Mouse (Mus musculus) midbrain, embryonic 11.5 days (tissue): ENCODE data around the gene L3mbtl4. TPM values are rescaled to one million over a fixed set of nuclear protein-coding genes. Genes with fewer than 3 reads are reported as not detected.

Experiments used
- ATAC-seq: fragments of 200-750 bp; cut with Nextera tagmentation; 2 replicates; pipeline ENCODE4 v1.8.0; 2017; ENCODE audit warnings: moderate TSS enrichment, moderate library complexity; ENCODE audit not compliant: low FRiP score
- DNase-seq: peaks from one replicate; pipeline ENCODE4 v3.0.0; 2015; ENCODE audit warnings: low spot score; ENCODE audit errors: missing footprints
- H3K27ac ChIP-seq: fragments of 300-500 bp; sonication (generic); 2 replicates; pipeline ENCODE4 v1.5.1; 2014; ENCODE audit warnings: low read depth, low read length
- H3K27me3 ChIP-seq: fragments of 300-500 bp; sonication (generic); 2 replicates; pipeline ENCODE4 v1.6.1; 2014; ENCODE audit warnings: mild to moderate bottlenecking, low read length, moderate library complexity, mixed read lengths; ENCODE audit not compliant: control insufficient read depth, insufficient read depth
- H3K36me3 ChIP-seq: fragments of 300-500 bp; sonication (generic); 2 replicates; pipeline ENCODE4 v1.6.1; 2014; ENCODE audit warnings: mild to moderate bottlenecking, low read length, moderate library complexity, mixed read lengths; ENCODE audit not compliant: control insufficient read depth, insufficient read depth
- H3K4me1 ChIP-seq: fragments of 300-500 bp; sonication (generic); 2 replicates; pipeline ENCODE4 v1.6.1; 2014; ENCODE audit warnings: low read length; ENCODE audit not compliant: control insufficient read depth, insufficient read depth
- H3K4me2 ChIP-seq: fragments of 300-500 bp; sonication (generic); 2 replicates; pipeline ENCODE4 v1.6.1; 2014; ENCODE audit warnings: mild to moderate bottlenecking, moderate library complexity
- H3K4me3 ChIP-seq: fragments of 300-500 bp; sonication (generic); 2 replicates; pipeline ENCODE4 v1.5.1; 2014; ENCODE audit warnings: low read depth, low read length
- H3K9ac ChIP-seq: fragments of 300-500 bp; sonication (generic); 2 replicates; pipeline ENCODE4 v1.6.1; 2014; ENCODE audit warnings: low read length
- H3K9me3 ChIP-seq: fragments of 300-500 bp; sonication (generic); 2 replicates; pipeline ENCODE4 v1.6.1; 2016; ENCODE audit warnings: low read length; ENCODE audit not compliant: control insufficient read depth
- whole genome bisulfite sequencing: fragments of 180-500 bp; shearing (Covaris S2); extraction: QIAGEN DNeasy Blood & Tissue Kit; methylation state at CpG from one replicate; pipeline ENCODE4 v1.1.7; 2014; 5-methylcytosine and 5-hydroxymethylcytosine counted together
- polyA plus RNA-seq: library from polyadenylated mRNA; unstranded; fragments of >200 nt; fragmentation: Nextera tagmentation; extraction: Ambion mirVana; gene quantifications from 2 replicates; pipeline ENCODE4 v1.2.1, GENCODE M21; 2014

L3mbtl4 gene
- polyA plus RNA-seq, 1 experiment from 2014 or later, result 0.11 TPM

GRCm38 (mm10) chr17:68585195-68585594 lies 311.6 kb downstream of the L3mbtl4 start:
- Histone ChIP-seq H3K27ac (no peak overlapping the region), H3K4me2 (no peak overlapping the region), H3K4me1 (no peaks in the 10 kb centered on the region), H3K9ac (no peak overlapping the region), H3K4me3 (no peak overlapping the region), H3K36me3 (no peaks in the 10 kb centered on the region), H3K9me3 (no peaks in the 10 kb centered on the region), H3K27me3 (no peaks in the 10 kb centered on the region)
- DNase-seq, result no peak
- WGBS, result 78% methylated on average over 3 of the region's 3 CpGs
- ATAC-seq, result no peak

GRCm38 (mm10) chr17:68591619-68592018 lies 318.0 kb downstream of the L3mbtl4 start:
- WGBS, result 81% methylated on average over 4 of the region's 4 CpGs

GRCm38 (mm10) chr17:68602744-68603143 lies 329.1 kb downstream of the L3mbtl4 start:
- 81% methylated on average over 4 of the region's 4 CpGs for WGBS
- H3K4me1 ChIP-seq, result no peaks in the 10 kb centered on the region
- DNase-seq (no peak), ATAC-seq (no peak)
- no peaks in the 10 kb centered on the region for H3K27me3 ChIP-seq
- H3K9me3 ChIP-seq, result no peaks in the 10 kb centered on the region
- no peak overlapping the region for H3K27ac ChIP-seq
- no peaks in the 10 kb centered on the region for H3K36me3 ChIP-seq
- H3K9ac ChIP-seq, result no peak overlapping the region
- H3K4me2 ChIP-seq, result no peak overlapping the region
- H3K4me3 ChIP-seq, result no peak overlapping the region

More at GRCm38 (mm10) chr17:68591619-68592018, 318.0 kb downstream of the L3mbtl4 start:
- Histone ChIP-seq H3K4me2 (no peak overlapping the region), H3K36me3 (no peaks in the 10 kb centered on the region), H3K27me3 (no peaks in the 10 kb centered on the region), H3K27ac (no peak overlapping the region), H3K4me3 (no peak overlapping the region), H3K9ac (no peak overlapping the region), H3K4me1 (no peaks in the 10 kb centered on the region), H3K9me3 (no peaks in the 10 kb centered on the region)
- ATAC-seq (no peak), DNase-seq (no peak)

GRCm38 (mm10) chr17:68607691-68608090 lies 334.1 kb downstream of the L3mbtl4 start:
- H3K27me3 ChIP-seq, result no peaks in the 10 kb centered on the region
- no peak overlapping the region for H3K27ac ChIP-seq
- no peaks in the 10 kb centered on the region for H3K36me3 ChIP-seq
- H3K4me3 ChIP-seq, result no peak overlapping the region
- no peaks in the 10 kb centered on the region for H3K4me1 ChIP-seq
- H3K4me2 ChIP-seq, result no peak overlapping the region
- ATAC-seq (no peak), DNase-seq (no peak)
- H3K9me3 ChIP-seq, result no peaks in the 10 kb centered on the region
- H3K9ac ChIP-seq, result no peak overlapping the region
- WGBS, result 54% methylated on average over 6 of the region's 6 CpGs

- no peak overlapping the region for H3K4me3 ChIP-seq
- H3K27ac ChIP-seq, result no peak overlapping the region
- H3K9me3 ChIP-seq, result no peaks in the 10 kb centered on the region
- H3K36me3 ChIP-seq, result no peaks in the 10 kb centered on the region
- H3K4me1 ChIP-seq, result no peaks in the 10 kb centered on the region
- no peak overlapping the region for H3K9ac ChIP-seq
- no peak for ATAC-seq
- DNase-seq, result no peak
- no peaks in the 10 kb centered on the region for H3K27me3 ChIP-seq
- 89% methylated on average over 6 of the region's 6 CpGs for WGBS
- no peak overlapping the region for H3K4me2 ChIP-seq
Observed at GRCm38 (mm10) chr17:68611247-68611646, 337.6 kb downstream of the L3mbtl4 start.

- Histone ChIP-seq H3K27me3 (no peaks in the 10 kb centered on the region), H3K36me3 (no peaks in the 10 kb centered on the region), H3K4me1 (no peaks in the 10 kb centered on the region), H3K4me3 (no peak overlapping the region), H3K9me3 (no peaks in the 10 kb centered on the region), H3K27ac (no peak overlapping the region), H3K4me2 (no peak overlapping the region), H3K9ac (no peak overlapping the region)
- WGBS, result 88% methylated on average over 4 of the region's 4 CpGs
- DNase-seq, result no peak
- no peak for ATAC-seq
Observed at GRCm38 (mm10) chr17:68625281-68625680, 351.7 kb downstream of the L3mbtl4 start.

GRCm38 (mm10) chr17:68629631-68630426 lies 356.2 kb downstream of the L3mbtl4 start:
- no peaks in the 10 kb centered on the region for H3K4me1 ChIP-seq
- no peak overlapping the region for H3K27ac ChIP-seq
- H3K4me2 ChIP-seq, result no peak overlapping the region
- 79% methylated on average over 7 of the region's 7 CpGs for WGBS
- H3K4me3 ChIP-seq, result no peak overlapping the region
- DNase-seq, result no peak
- H3K36me3 ChIP-seq, result no peaks in the 10 kb centered on the region
- H3K9me3 ChIP-seq, result no peaks in the 10 kb centered on the region
- no peak overlapping the region for H3K9ac ChIP-seq
- ATAC-seq, result no peak
- H3K27me3 ChIP-seq, result no peaks in the 10 kb centered on the region

GRCm38 (mm10) chr17:68631396-68631795 lies 357.8 kb downstream of the L3mbtl4 start:
- Histone ChIP-seq H3K9ac (no peak overlapping the region), H3K27ac (no peak overlapping the region), H3K27me3 (no peaks in the 10 kb centered on the region), H3K36me3 (no peaks in the 10 kb centered on the region), H3K4me3 (no peak overlapping the region), H3K4me2 (no peak overlapping the region), H3K4me1 (no peaks in the 10 kb centered on the region), H3K9me3 (no peaks in the 10 kb centered on the region)
- 84% methylated on average over 8 of the region's 8 CpGs for WGBS
- no peak for ATAC-seq
- no peak for DNase-seq

GRCm38 (mm10) chr17:68640187-68640586 lies 366.6 kb downstream of the L3mbtl4 start:
- no peak overlapping the region for H3K4me2 ChIP-seq
- H3K9ac ChIP-seq, result no peak overlapping the region
- H3K9me3 ChIP-seq, result no peaks in the 10 kb centered on the region
- no peak for DNase-seq
- no peaks in the 10 kb centered on the region for H3K36me3 ChIP-seq
- no peaks in the 10 kb centered on the region for H3K4me1 ChIP-seq
- H3K27me3 ChIP-seq, result no peaks in the 10 kb centered on the region
- H3K4me3 ChIP-seq, result no peak overlapping the region
- 82% methylated on average over 6 of the region's 6 CpGs for WGBS
- no peak for ATAC-seq
- H3K27ac ChIP-seq, result no peak overlapping the region
